27 mouse cellular contexts compared by ENCODE assay signal in the genomic region with DNA sequence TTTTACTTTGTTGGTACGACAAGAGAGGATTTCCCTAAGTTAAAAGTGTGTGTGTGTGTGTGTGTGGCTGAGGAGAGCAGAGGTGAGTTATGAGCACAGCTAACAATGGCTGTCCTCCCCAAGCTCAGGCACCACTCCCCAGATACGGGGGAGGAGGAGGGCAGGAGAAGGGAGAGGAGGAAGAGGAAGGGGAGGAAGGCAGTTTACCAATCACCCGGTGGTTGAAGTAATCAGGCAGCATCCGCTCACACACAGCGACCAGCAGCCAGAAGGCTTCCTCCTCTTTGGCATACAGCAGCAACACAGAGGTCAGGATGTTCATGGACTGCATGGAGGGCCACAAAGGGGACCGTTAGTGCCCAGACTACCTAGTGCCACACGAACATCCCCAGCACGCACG. TPM values are rescaled to one million over a fixed set of nuclear protein-coding genes. Genes with fewer than 3 reads are reported as not detected.
DNase-seq lines count a peak whose midpoint lies in the region; ATAC-seq lines count a peak whose summit lies in the region.
"Had no signal": no experiment of that assay in that cellular context is flagged by ENCODE, and none has a peak within 500 bp of the region (broad histone marks: within the 10 kb centered on the region; RNA-seq: fewer than 3 reads in every experiment).

No protein-coding gene starts in this region.

- no peaks in the 10 kb centered on the region; the same call in 1 of the 2 replicates for H3K4me1 ChIP-seq in heart, embryonic 12.5 days (replicated peaks)
- peaks cover 64% of the 10 kb centered on the region for H3K4me1 ChIP-seq in megakaryocyte, embryonic 14.5 days
- H3K4me1 ChIP-seq: forebrain, embryonic 10.5 days; forebrain, embryonic 13.5 days; heart, embryonic 15.5 days had no signal

- no peak overlapping the region for H3K4me2 ChIP-seq in heart, embryonic 12.5 days
- H3K4me2 ChIP-seq: forebrain, embryonic 13.5 days; heart, embryonic 11.5 days; heart, embryonic 15.5 days; hindbrain, embryonic 14.5 days had no signal

- no peak overlapping the region for H3K4me3 ChIP-seq in heart, embryonic 12.5 days
- peak overlapping the region; percentile 50 for H3K4me3 ChIP-seq in megakaryocyte, embryonic 14.5 days (replicated peaks)
- H3K4me3 ChIP-seq: forebrain, embryonic 10.5 days; forebrain, embryonic 13.5 days; gastrocnemius, adult 2 months; heart, adult 2 months; heart, embryonic 15.5 days had no signal

- no peaks in the 10 kb centered on the region for H3K27me3 ChIP-seq in heart, embryonic 12.5 days (replicated peaks)
- peaks cover 10% of the 10 kb centered on the region for H3K27me3 ChIP-seq in megakaryocyte, embryonic 14.5 days (replicated peaks)
- H3K27me3 ChIP-seq: forebrain, embryonic 13.5 days; heart, embryonic 15.5 days; Patski had no signal

- H3K9ac ChIP-seq in heart, embryonic 12.5 days: peak overlapping the region; percentile 23; the same call in 1 of the 2 replicates
- H3K9ac ChIP-seq: forebrain, embryonic 13.5 days; heart, embryonic 15.5 days; hindbrain, embryonic 14.5 days had no signal

- no peak for ATAC-seq in heart, embryonic 12.5 days (ENCODE audit: insufficient number of reproducible peaks, low FRiP score)
- peak; percentile 54 for ATAC-seq in granulocyte monocyte progenitor cell, adult 5-6 weeks (replicated peaks; ENCODE audit: poor library complexity, severe bottlenecking)
- ATAC-seq: forebrain, embryonic 13.5 days; forebrain, embryonic 16.5 days; hindbrain, postnatal 0 days; inflammation-experienced regulatory T-cells, adult 6 months; intestine, postnatal 0 days; Patski had no signal

- H3K27ac ChIP-seq in heart, embryonic 12.5 days (ENCODE audit: poor library complexity, severe bottlenecking): no peak overlapping the region
- H3K27ac ChIP-seq: forebrain, embryonic 10.5 days; forebrain, embryonic 13.5 days; gastrocnemius, adult 2 months; heart, adult 2 months; heart, embryonic 15.5 days; hindbrain, embryonic 14.5 days; hindbrain, postnatal 0 days had no signal

- H3K9me3 ChIP-seq in heart, embryonic 12.5 days (replicated peaks): no peaks in the 10 kb centered on the region
- H3K9me3 ChIP-seq in megakaryocyte, embryonic 14.5 days: no peaks in the 10 kb centered on the region
- H3K9me3 ChIP-seq: forebrain, embryonic 10.5 days; forebrain, embryonic 13.5 days; heart, embryonic 15.5 days had no signal

- DNase-seq in heart, adult 8-10 months (ENCODE audit: low spot score): no peak
- no peak for DNase-seq in gastrocnemius, adult 8-10 months (ENCODE audit: low spot score in 2 of 2)
- no peak for DNase-seq in adrenal gland, postnatal 4 days (ENCODE audit: low spot score in 2 of 2)
- DNase-seq: adrenal gland, postnatal 10 days; adrenal gland, postnatal 36 days; cerebellum, adult 11-12 months; cerebellum, adult 8-10 months; cerebellum, postnatal 10 days; cerebellum, postnatal 36 days; gastrocnemius, adult 2 months; gastrocnemius, postnatal 25 days; heart, adult 2 months; heart, postnatal 10 days; heart, postnatal 36 days had no signal

- WGBS in heart, embryonic 12.5 days: 78% methylated on average over 9 of the region's 9 CpGs

- peaks cover 38% of the 10 kb centered on the region for H3K36me3 ChIP-seq in heart, embryonic 12.5 days
- H3K36me3 ChIP-seq in megakaryocyte, embryonic 14.5 days (replicated peaks; ENCODE audit: low read length): peaks cover 93% of the 10 kb centered on the region
- H3K36me3 ChIP-seq: forebrain, embryonic 10.5 days; heart, embryonic 15.5 days had no signal

RNA-seq across cellular contexts. Expression of gene Rpl31, which starts 17.3 kb away (rescaled TPM):
- polyA plus RNA-seq in heart, embryonic 12.5 days (2016; fragmentation: Nextera tagmentation; extraction: Ambion mirVana): 378 and 396 TPM in 2 replicates
- total RNA-seq in heart, adult 8-10 months (2022): 100 to 1,000 TPM; 470 to 601 (median 547) TPM
- 2,377 and 2,618 TPM in 2 replicates for total RNA-seq in granulocyte monocyte progenitor cell, adult 5-6 weeks (2014; fragmentation: Nextera tagmentation)
- total RNA-seq in granulocyte monocyte progenitor cell, adult 5-6 weeks (2017): 283 and 432 TPM in 2 replicates
- polyA plus RNA-seq in megakaryocyte, embryonic 14.5 days (2012; ENCODE audit: insufficient read depth, low replicate concordance): 83.8 and 232 TPM in 2 replicates
- total RNA-seq in gastrocnemius, adult 8-10 months (2022): 100 to 1,000 TPM; 426 to 535 (median 481) TPM
- 1,000 to 10,000 TPM in 1 of 2 experiments, 100 to 1,000 TPM in 1; 986 to 1,037 TPM for total RNA-seq in adrenal gland, postnatal 4 days (2021)
